In genomic region chr3:50694497-50694896, GRCm38 (mm10) we compare ENCODE assay signal across 8 mouse cellular contexts.
A peak's percentile ranks its signal among the peaks of the same experiment; 100 is the strongest.
DNase-seq lines count a peak whose midpoint lies in the region; ATAC-seq and TF ChIP-seq lines count a peak whose summit lies in the region.

No protein-coding gene starts in this region.

- 17% methylated on average over 8 of the region's 8 CpGs for WGBS in forebrain, embryonic 16.5 days

- DNase-seq in heart, postnatal 10 days, result peak; percentile 16 to 30
- no peak for DNase-seq in heart, postnatal 36 days
- DNase-seq in brain, embryonic 14.5 days (ENCODE audit: low read depth), result peak; percentile 80
- peak; percentile 22 for DNase-seq in lung, postnatal 10 days
- no peak for DNase-seq in MN1 (ENCODE audit: low spot score)
- DNase-seq in ovary, adult 18-20 months (ENCODE audit: low spot score), result no peak
- DNase-seq in gastrocnemius, postnatal 25 days, result no peak

- no peak overlapping the region for H3K4me3 ChIP-seq in forebrain, embryonic 16.5 days (replicated peaks; ENCODE audit: low read length)

- H3K36me3 ChIP-seq in forebrain, embryonic 16.5 days (ENCODE audit: control insufficient read depth, insufficient read depth), result no peaks in the 10 kb centered on the region

- H3K4me1 ChIP-seq in forebrain, embryonic 16.5 days (replicated peaks; ENCODE audit: control insufficient read depth, insufficient read depth, low read length), result peaks cover 11% of the 10 kb centered on the region; the same call in 1 of the 2 replicates

- H3K27me3 ChIP-seq in forebrain, embryonic 16.5 days (replicated peaks; ENCODE audit: control insufficient read depth, insufficient read depth, low read length), result no peaks in the 10 kb centered on the region

- H3K9me3 ChIP-seq in forebrain, embryonic 16.5 days (ENCODE audit: control insufficient read depth, low read length), result no peaks in the 10 kb centered on the region

- intact Hi-C loops in heart, postnatal 10 days (cut with DNase I), result no loop called here
- intact Hi-C loops in heart, postnatal 36 days (cut with DNase I), result no loop called here

- H3K9ac ChIP-seq in forebrain, embryonic 16.5 days (replicated peaks; ENCODE audit: low read depth, low read length), result no peak overlapping the region

- H3K4me2 ChIP-seq in forebrain, embryonic 16.5 days (ENCODE audit: low read length), result peak overlapping the region; percentile 36

- peak overlapping the region; percentile 33; the same call in 1 of the 2 replicates for H3K27ac ChIP-seq in forebrain, embryonic 16.5 days (ENCODE audit: low read length)

- peak; percentile 66 for ATAC-seq in forebrain, embryonic 16.5 days

- TF ChIP-seq POLR2A in brain, embryonic 14.5 days (IDR thresholded peaks at IDR 0.05; ENCODE audit: borderline replicate concordance, extremely low read depth, insufficient read depth, insufficient read length, poor library complexity, severe bottlenecking), result no peak

- TF ChIP-seq CTCF in brain, embryonic 14.5 days (IDR thresholded peaks at IDR 0.05; ENCODE audit: borderline replicate concordance, extremely low read depth, insufficient read depth, insufficient read length), result no peak

Comparison
In these comparisons a context has a peak if more than half of its experiments do, and no peak if none do; other contexts are left out.
1. DNase-seq: peak in heart, postnatal 10 days (2 of 2), brain, embryonic 14.5 days (single experiment) and lung, postnatal 10 days (single experiment); none in heart, postnatal 36 days (0 of 2), MN1 (single experiment), ovary, adult 18-20 months (single experiment) and gastrocnemius, postnatal 25 days (single experiment).